Mouse (Mus musculus) MEL (cell line): ENCODE results near the gene Trappc10. TPM values are rescaled to one million over a fixed set of nuclear protein-coding genes. Genes with fewer than 3 reads are reported as not detected.

Source experiments
- DNase-seq: peaks from one replicate; pipeline ENCODE4 v3.0.0; 2011; ENCODE audit warnings: low read depth, low spot score
- H3K27ac ChIP-seq: 2 replicates; pipeline ENCODE4 v1.5.1; 2012; ENCODE audit warnings: low read depth, mild to moderate bottlenecking, control low read depth, low read length, moderate library complexity; ENCODE audit not compliant: control insufficient read depth
- H3K27me3 ChIP-seq, 2 experiments: fragments of 150-350 bp in 1 of 2; sonication (generic) in 1 of 2; 2 replicates each; pipeline ENCODE4 v1.6.1; 2012; ENCODE audit warnings: low read length in 2 of 2, mild to moderate bottlenecking in 2 of 2, improper control_type of control experiment in 1 of 2, moderate library complexity in 1 of 2; ENCODE audit not compliant: insufficient read depth in 2 of 2, control insufficient read depth in 1 of 2
- H3K36me3 ChIP-seq, 2 experiments: 2 replicates each; pipeline ENCODE4 v1.6.1; 2012 to 2014; ENCODE audit warnings: low read length in 2 of 2, improper control_type of control experiment in 1 of 2, inconsistent platforms in 1 of 2, mild to moderate bottlenecking in 1 of 2; ENCODE audit not compliant: insufficient read depth in 2 of 2, control insufficient read depth in 1 of 2
- H3K4me1 ChIP-seq, 2 experiments: fragments of 150-350 bp in 1 of 2; sonication (generic) in 1 of 2; 2 replicates each; pipeline ENCODE4 v1.6.1; 2012; ENCODE audit warnings: low read length in 2 of 2, improper control_type of control experiment in 1 of 2, mild to moderate bottlenecking in 1 of 2; ENCODE audit not compliant: insufficient read depth in 2 of 2, control insufficient read depth in 1 of 2
- H3K4me3 ChIP-seq, 2 experiments: fragments of 150-350 bp in 1 of 2; sonication (generic) in 1 of 2; 2 replicates each; pipeline ENCODE4 v1.5.1; 2012; ENCODE audit warnings: low read depth in 2 of 2, low read length in 2 of 2, mild to moderate bottlenecking in 2 of 2, moderate library complexity in 2 of 2, control low read depth in 1 of 2, improper control_type of control experiment in 1 of 2; ENCODE audit not compliant: control insufficient read depth in 1 of 2, insufficient read depth in 1 of 2
- H3K79me2 ChIP-seq: 2 replicates; pipeline ENCODE4 v1.6.1; 2012; ENCODE audit warnings: mild to moderate bottlenecking, low read length, moderate library complexity; ENCODE audit not compliant: control insufficient read depth, poor library complexity, insufficient read depth
- H3K9ac ChIP-seq: 2 replicates; pipeline ENCODE4 v1.6.1; 2012; ENCODE audit warnings: low read depth, mild to moderate bottlenecking, control low read depth, low read length, moderate library complexity; ENCODE audit not compliant: control insufficient read depth, poor library complexity, severe bottlenecking
- H3K9me3 ChIP-seq: fragments of 150-350 bp; sonication (generic); replicated peaks from 2 replicates; pipeline ENCODE4 v1.6.1; 2012; ENCODE audit warnings: mild to moderate bottlenecking, low read length, improper control_type of control experiment, moderate library complexity; ENCODE audit not compliant: insufficient read depth
- BHLHE40 ChIP-seq: IDR thresholded peaks from 2 replicates; pipeline ENCODE4 v1.6.1; 2012; ENCODE audit warnings: low read depth, mild to moderate bottlenecking, inconsistent platforms, low read length, improper control_type of control experiment, borderline replicate concordance
- CHD1 ChIP-seq: IDR thresholded peaks from 2 replicates; pipeline ENCODE4 v1.6.1; 2012; ENCODE audit warnings: low read depth, mild to moderate bottlenecking, inconsistent platforms, low read length, improper control_type of control experiment
- CHD2 ChIP-seq: IDR thresholded peaks from 2 replicates; pipeline ENCODE4 v1.6.1; 2011; ENCODE audit warnings: low read length, improper control_type of control experiment
- CTCF ChIP-seq, 3 experiments: IDR thresholded peaks in 2 of 3; conservative IDR thresholded peaks in 1 of 3; 2 replicates each; pipeline ENCODE4 v1.5.1; 2011 to 2012; ENCODE audit warnings: low read length in 3 of 3, low read depth in 2 of 3, mild to moderate bottlenecking in 2 of 3, improper control_type of control experiment in 1 of 3, inconsistent platforms in 1 of 3, mixed read lengths in 1 of 3, moderate library complexity in 1 of 3; ENCODE audit not compliant: control insufficient read depth in 1 of 3, insufficient read depth in 1 of 3, poor library complexity in 1 of 3, severe bottlenecking in 1 of 3
- E2F4 ChIP-seq: IDR thresholded peaks from 2 replicates; pipeline ENCODE4 v1.6.1; 2011; ENCODE audit warnings: low read depth, low read length, improper control_type of control experiment, borderline replicate concordance
- ELF1 ChIP-seq: IDR thresholded peaks from 2 replicates; pipeline ENCODE4 v1.6.1; 2014; ENCODE audit warnings: low read depth, mild to moderate bottlenecking, inconsistent platforms, low read length, improper control_type of control experiment, moderate library complexity
- EP300 ChIP-seq, 2 experiments: IDR thresholded peaks; 2 replicates each; pipeline ENCODE4 v1.6.1; 2011; ENCODE audit warnings: improper control_type of control experiment in 2 of 2, low read length in 2 of 2, low read depth in 1 of 2, mild to moderate bottlenecking in 1 of 2
- ETS1 ChIP-seq: IDR thresholded peaks from 2 replicates; pipeline ENCODE4 v1.6.1; 2012; ENCODE audit warnings: low read depth, mild to moderate bottlenecking, inconsistent platforms, low read length, improper control_type of control experiment, moderate library complexity
- GATA1 ChIP-seq: IDR thresholded peaks from 2 replicates; pipeline ENCODE4 v1.6.1; 2011; ENCODE audit warnings: low read depth, low read length, improper control_type of control experiment
- HCFC1 ChIP-seq: IDR thresholded peaks from 2 replicates; pipeline ENCODE4 v1.6.1; 2012; ENCODE audit warnings: low read depth, mild to moderate bottlenecking, inconsistent platforms, low read length, improper control_type of control experiment, moderate library complexity
- MAFK ChIP-seq: IDR thresholded peaks from 2 replicates; pipeline ENCODE4 v1.6.1; 2011; ENCODE audit warnings: low read depth, mild to moderate bottlenecking, low read length, improper control_type of control experiment, borderline replicate concordance
- MAX ChIP-seq: IDR thresholded peaks from 2 replicates; pipeline ENCODE4 v1.6.1; 2011; ENCODE audit warnings: low read length, improper control_type of control experiment
- MAZ ChIP-seq: IDR thresholded peaks from 2 replicates; pipeline ENCODE4 v1.6.1; 2012; ENCODE audit warnings: low read depth, mild to moderate bottlenecking, inconsistent platforms, low read length, improper control_type of control experiment
- MEF2A ChIP-seq: IDR thresholded peaks from 2 replicates; pipeline ENCODE4 v1.6.1; 2014; ENCODE audit warnings: low read depth, mild to moderate bottlenecking, inconsistent platforms, low read length, improper control_type of control experiment; ENCODE audit not compliant: poor library complexity, insufficient replicate concordance, severe bottlenecking; ENCODE audit errors: extremely low read depth
- MYB ChIP-seq: IDR thresholded peaks from 2 replicates; pipeline ENCODE4 v1.6.1; 2011; ENCODE audit warnings: mild to moderate bottlenecking, low read depth, low read length, improper control_type of control experiment
- NELFE ChIP-seq: IDR thresholded peaks from 2 replicates; pipeline ENCODE4 v1.6.1; 2011; ENCODE audit warnings: low read depth, low read length, improper control_type of control experiment
- NRF1 ChIP-seq: IDR thresholded peaks from 2 replicates; pipeline ENCODE4 v1.6.1; 2014; ENCODE audit warnings: low read depth, mild to moderate bottlenecking, inconsistent platforms, low read length, improper control_type of control experiment, moderate library complexity; ENCODE audit not compliant: poor library complexity, insufficient read depth, severe bottlenecking
- POLR2A ChIP-seq, 2 experiments: IDR thresholded peaks; 2 replicates each; pipeline ENCODE4 v1.6.1; 2011 to 2012; ENCODE audit warnings: low read length in 2 of 2, mild to moderate bottlenecking in 2 of 2, control low read depth in 1 of 2, improper control_type of control experiment in 1 of 2, low read depth in 1 of 2, moderate library complexity in 1 of 2; ENCODE audit not compliant: control insufficient read depth in 1 of 2, insufficient read depth in 1 of 2, poor library complexity in 1 of 2
- POLR2AphosphoS2 ChIP-seq: IDR thresholded peaks from 2 replicates; pipeline ENCODE4 v1.6.1; 2011; ENCODE audit warnings: low read length, improper control_type of control experiment
- SMC3 ChIP-seq: IDR thresholded peaks from 2 replicates; pipeline ENCODE4 v1.6.1; 2011; ENCODE audit warnings: low read depth, low read length, improper control_type of control experiment
- TBP ChIP-seq: IDR thresholded peaks from 2 replicates; pipeline ENCODE4 v1.8.0; 2011; ENCODE audit warnings: low read depth, low read length, improper control_type of control experiment
- TCF12 ChIP-seq: IDR thresholded peaks from 2 replicates; pipeline ENCODE4 v1.6.1; 2014; ENCODE audit warnings: low read depth, mild to moderate bottlenecking, inconsistent platforms, low read length, improper control_type of control experiment, moderate library complexity
- UBTF ChIP-seq: IDR thresholded peaks from 2 replicates; pipeline ENCODE4 v1.6.1; 2012; ENCODE audit warnings: low read depth, mild to moderate bottlenecking, inconsistent platforms, low read length, improper control_type of control experiment, moderate library complexity, borderline replicate concordance; ENCODE audit not compliant: insufficient read depth
- ZC3H11A ChIP-seq: IDR thresholded peaks from 2 replicates; pipeline ENCODE4 v1.6.1; 2012; ENCODE audit warnings: low read depth, mild to moderate bottlenecking, inconsistent platforms, low read length, improper control_type of control experiment
- ZMIZ1 ChIP-seq: IDR thresholded peaks from 2 replicates; pipeline ENCODE4 v1.6.1; 2012; ENCODE audit warnings: low read depth, mild to moderate bottlenecking, inconsistent platforms, low read length, improper control_type of control experiment, moderate library complexity
- polyA plus RNA-seq, 2 experiments: library from polyadenylated mRNA; stranded (reverse) in 1 of 2; unstranded in 1 of 2; fragments of >175 nt in 1 of 2; fragments of >200 nt in 1 of 2; gene quantifications; 2 replicates each; pipeline versions ENCODE4 v1.2.1 to v1.2.4; 2012; ENCODE audit warnings: low replicate concordance in 2 of 2, low read depth in 1 of 2; ENCODE audit not compliant: insufficient read length in 2 of 2, insufficient read depth in 1 of 2, missing spikeins in 1 of 2
- total RNA-seq: library from RNA; depleted of rRNA; stranded (reverse); fragments of 300-350 nt; gene quantifications from 2 replicates; pipeline ENCODE4 v1.2.3, GENCODE M21; 2012

The Trappc10 gene
- total and polyA plus RNA-seq, 3 experiments, result 26.1 to 35.5 TPM; not detected in 1

- no peak overlapping the region for H3K9ac ChIP-seq
- no peak for DNase-seq
- H3K9me3 ChIP-seq, result no peaks in the 10 kb centered on the region
- H3K36me3 ChIP-seq, result peaks cover 0 to 9% of the 10 kb centered on the region in 2 experiments
- TF ChIP-seq NRF1, result no peak
- TF ChIP-seq MAX, result no peak
- TF ChIP-seq TCF12, result no peak
- TF ChIP-seq HCFC1, result no peak
- no peak for TF ChIP-seq TBP
- no peak for TF ChIP-seq UBTF
- TF ChIP-seq BHLHE40, result no peak
- no peak for TF ChIP-seq MEF2A
- TF ChIP-seq MAFK, result no peak
- no peak for TF ChIP-seq E2F4
- no peak for TF ChIP-seq MYB
- TF ChIP-seq, all 39 proteins: peak for 0
- Histone ChIP-seq H3K27ac (no peak overlapping the region), H3K4me1 (peaks cover 0 to 16% of the 10 kb centered on the region in 2 experiments; a peak in 2 of 4 replicates), H3K79me2 (peaks cover 5% of the 10 kb centered on the region; the same call in 1 of the 2 replicates), H3K27me3 (no peaks in the 10 kb centered on the region), H3K4me3 (no peak overlapping the region)
Observed at GRCm38 (mm10) chr10:78171581-78171980, 72.9 kb downstream of the Trappc10 start.

- no peak overlapping the region for H3K4me3 ChIP-seq
- DNase-seq, result no peak
- TF ChIP-seq POLR2AphosphoS2 (no peak), ETS1 (no peak), TBP (no peak), NRF1 (no peak), SMC3 (no peak), TCF12 (no peak), POLR2A (IDR thresholded peaks at IDR 0.05; ENCODE audit: control insufficient read depth in 1 of 2, insufficient read depth in 1 of 2, low read depth in 1 of 2, low read length in 2 of 2, poor library complexity in 1 of 2) (no peak), MAX (no peak), UBTF (no peak), ZMIZ1 (no peak), EP300 (IDR thresholded peaks at IDR 0.05; ENCODE audit: low read depth in 1 of 2, low read length in 2 of 2) (no peak), NELFE (no peak), CHD2 (no peak), GATA1 (no peak), CHD1 (no peak), ZC3H11A (no peak), CTCF (IDR thresholded peaks at IDR 0.05 in 2 of 3, conservative IDR thresholded peaks at IDR 0.05 in 1 of 3; ENCODE audit: control insufficient read depth in 1 of 3, insufficient read depth in 1 of 3, low read depth in 2 of 3, low read length in 3 of 3, poor library complexity in 1 of 3, severe bottlenecking in 1 of 3) (no peak), ELF1 (no peak), MEF2A (no peak), MAZ (no peak)
- H3K9ac ChIP-seq, result no peak overlapping the region
- peaks cover 5% of the 10 kb centered on the region; the same call in 1 of the 2 replicates for H3K79me2 ChIP-seq
- peaks cover 0 to 16% of the 10 kb centered on the region in 2 experiments; a peak in 2 of 4 replicates for H3K4me1 ChIP-seq
- H3K9me3 ChIP-seq, result no peaks in the 10 kb centered on the region
- peaks cover 0 to 9% of the 10 kb centered on the region in 2 experiments for H3K36me3 ChIP-seq
- H3K27me3 ChIP-seq, result no peaks in the 10 kb centered on the region
- no peak overlapping the region for H3K27ac ChIP-seq
Observed at GRCm38 (mm10) chr10:78171057-78171456, 73.4 kb downstream of the Trappc10 start.
